Mouse (Mus musculus) cerebellum, postnatal 36 days (tissue): Measurements from ENCODE around the gene Arhgap19.

Source experiments
- DNase-seq, 2 experiments: peaks; one replicate each; pipeline ENCODE4 v3.0.0; 2021 to 2022; ENCODE audit warnings: mixed read lengths in 2 of 2

Gene Arhgap19

GRCm38 (mm10) chr19:41737657-41738428 is 64.0 kb downstream of the Arhgap19 start:
- no peak for DNase-seq

- DNase-seq, result no peak
Observed at GRCm38 (mm10) chr19:41734685-41735084, 67.2 kb downstream of the Arhgap19 start.

GRCm38 (mm10) chr19:41725491-41725890 is 76.4 kb downstream of the Arhgap19 start:
- no peak for DNase-seq

- no peak for DNase-seq
Observed at GRCm38 (mm10) chr19:41724831-41725470, 76.9 kb downstream of the Arhgap19 start.

- no peak for DNase-seq
Observed at GRCm38 (mm10) chr19:41723337-41723736, 78.5 kb downstream of the Arhgap19 start.

GRCm38 (mm10) chr19:41719436-41719835 is 82.4 kb downstream of the Arhgap19 start:
- no peak for DNase-seq
